Mouse (Mus musculus): ENCODE results near the gene Olfr395. TPM values are rescaled to one million over a fixed set of nuclear protein-coding genes. Genes with fewer than 3 reads are reported as not detected.
"Not testable (repeated sequence)": the region's sequence is repeated elsewhere in the genome, so short reads cannot be mapped to it uniquely, and the experiment has no call there.

Gene Olfr395
- not detected in 2 replicates for polyA plus RNA-seq (2014; fragmentation: Nextera tagmentation; extraction: Ambion mirVana)

- H3K27ac ChIP-seq (ENCODE audit: low read length); H3K36me3 ChIP-seq (ENCODE audit: control insufficient read depth, insufficient read depth, low read length); H3K4me1 ChIP-seq (ENCODE audit: control insufficient read depth, insufficient read depth, low read length); H3K4me2 ChIP-seq (replicated peaks; ENCODE audit: low read depth, low read length); H3K9ac ChIP-seq (replicated peaks; ENCODE audit: low read depth, low read length); H3K27me3 ChIP-seq (ENCODE audit: control insufficient read depth, insufficient read depth, low read length); H3K9me3 ChIP-seq (ENCODE audit: control insufficient read depth, low read depth, low read length); ATAC-seq (ENCODE audit: insufficient number of reproducible peaks, insufficient read depth, low FRiP score, low read depth); H3K4me3 ChIP-seq (ENCODE audit: low read depth, low read length): not testable (repeated sequence)
- WGBS: 78% methylated on average over 4 of the region's 4 CpGs
Measured at GRCm38 (mm10) chr11:73909199-73909598, at the start of gene Olfr395. Gene Olfr395, minus strand, starts transcription at chr11:73909299.

DNA sequence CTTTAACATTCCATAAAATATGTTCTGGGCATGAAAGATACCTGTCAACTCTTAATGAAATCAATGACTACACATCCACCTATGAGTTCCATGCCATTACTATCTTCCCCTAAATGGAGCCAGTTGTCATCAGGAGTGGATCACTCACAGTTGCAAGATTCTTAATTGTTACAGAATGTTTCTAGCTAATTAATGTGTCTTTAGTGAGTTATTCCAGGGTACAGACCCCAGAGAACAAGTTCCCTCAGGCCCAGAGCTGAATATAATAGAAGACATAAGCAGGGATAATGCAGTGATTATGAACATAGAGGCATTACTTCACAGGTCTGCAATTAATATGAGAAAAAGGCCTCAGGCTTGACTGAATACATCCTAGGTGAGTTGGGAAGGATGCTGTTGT, 27.3 kb upstream of the Olfr395 start, which contains the start of gene Olfr23:
Gene Olfr23 (plus strand): TSS at position 301 of the 400 bp plus-strand sequence.
- Histone ChIP-seq H3K27me3 (ENCODE audit: control insufficient read depth, insufficient read depth, low read length) (no peaks in the 10 kb centered on the region), H3K4me1 (ENCODE audit: control insufficient read depth, insufficient read depth, low read length) (no peaks in the 10 kb centered on the region), H3K9ac (replicated peaks; ENCODE audit: low read depth, low read length) (no peak within 1 kb of the TSS), H3K9me3 (ENCODE audit: control insufficient read depth, low read depth, low read length) (no peaks in the 10 kb centered on the region), H3K27ac (ENCODE audit: low read length) (no peak within 1 kb of the TSS), H3K4me3 (ENCODE audit: low read depth, low read length) (no peak within 1 kb of the TSS), H3K4me2 (replicated peaks; ENCODE audit: low read depth, low read length) (no peak within 1 kb of the TSS), H3K36me3 (ENCODE audit: control insufficient read depth, insufficient read depth, low read length) (no peaks in the 10 kb centered on the region)
- no peak for ATAC-seq (ENCODE audit: insufficient number of reproducible peaks, insufficient read depth, low FRiP score, low read depth)

DNA sequence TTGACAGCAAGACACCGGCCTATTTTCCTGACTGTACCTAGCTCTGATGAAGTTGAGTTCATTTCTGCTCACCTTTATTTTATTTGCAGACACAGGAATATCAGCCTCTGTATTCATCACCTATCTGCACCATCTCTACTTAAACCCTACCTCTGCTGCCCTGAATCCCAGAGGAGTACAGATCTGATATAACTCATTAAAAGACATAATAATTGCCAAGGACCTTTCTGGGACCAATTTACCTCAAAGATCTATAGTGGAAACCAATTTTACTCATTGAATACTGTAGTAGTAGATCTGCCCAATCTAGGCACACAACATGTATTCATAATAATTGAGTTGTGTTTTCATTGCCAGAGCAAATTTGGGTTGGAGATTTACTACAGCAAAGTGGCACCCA, 18.4 kb downstream of the Olfr395 start, which contains the start of gene Olfr394:
Gene Olfr394 (minus strand): TSS at position 101 of the 400 bp plus-strand sequence.
- H3K4me2 ChIP-seq (replicated peaks; ENCODE audit: low read depth, low read length): no peak within 1 kb of the TSS
- no peak for ATAC-seq (ENCODE audit: insufficient number of reproducible peaks, insufficient read depth, low FRiP score, low read depth)
- 79% methylated on average over 1 of the region's 1 CpGs for WGBS
- H3K4me3 ChIP-seq (ENCODE audit: low read depth, low read length): no peak within 1 kb of the TSS
- H3K4me1 ChIP-seq (ENCODE audit: control insufficient read depth, insufficient read depth, low read length): no peaks in the 10 kb centered on the region
- no peaks in the 10 kb centered on the region for H3K9me3 ChIP-seq (ENCODE audit: control insufficient read depth, low read depth, low read length)
- no peaks in the 10 kb centered on the region for H3K27me3 ChIP-seq (ENCODE audit: control insufficient read depth, insufficient read depth, low read length)
- no peak within 1 kb of the TSS for H3K27ac ChIP-seq (ENCODE audit: low read length)
- H3K36me3 ChIP-seq (ENCODE audit: control insufficient read depth, insufficient read depth, low read length): no peaks in the 10 kb centered on the region
- H3K9ac ChIP-seq (replicated peaks; ENCODE audit: low read depth, low read length): no peak within 1 kb of the TSS

Other genes starting within 250 kb of the Olfr395 start
- gene Zfp735, start 220.5 kb downstream of the Olfr395 start, polyA plus RNA-seq (2014; fragmentation: Nextera tagmentation; extraction: Ambion mirVana): not detected in 2 replicates
- gene Olfr389, start 128.6 kb downstream of the Olfr395 start, polyA plus RNA-seq (2014; fragmentation: Nextera tagmentation; extraction: Ambion mirVana): not detected in 2 replicates
- gene Olfr390, start 126.3 kb downstream of the Olfr395 start, polyA plus RNA-seq (2014; fragmentation: Nextera tagmentation; extraction: Ambion mirVana): not detected in 2 replicates
- not detected in 2 replicates for gene Olfr391-ps, start 106.2 kb downstream of the Olfr395 start, polyA plus RNA-seq (2014; fragmentation: Nextera tagmentation; extraction: Ambion mirVana)
- gene Olfr392, start 92.2 kb downstream of the Olfr395 start, polyA plus RNA-seq (2014; fragmentation: Nextera tagmentation; extraction: Ambion mirVana): not detected in 2 replicates
- not detected in 2 replicates for gene Olfr393, start 57.8 kb downstream of the Olfr395 start, polyA plus RNA-seq (2014; fragmentation: Nextera tagmentation; extraction: Ambion mirVana)
- gene Olfr394, start 18.5 kb downstream of the Olfr395 start, polyA plus RNA-seq (2014; fragmentation: Nextera tagmentation; extraction: Ambion mirVana): not detected in 2 replicates
- not detected in 2 replicates for gene Olfr23, start 27.4 kb upstream of the Olfr395 start, polyA plus RNA-seq (2014; fragmentation: Nextera tagmentation; extraction: Ambion mirVana)
- gene Olfr397, start 51.5 kb upstream of the Olfr395 start, polyA plus RNA-seq (2014; fragmentation: Nextera tagmentation; extraction: Ambion mirVana): not detected in 2 replicates
- gene Olfr398, start 81.1 kb upstream of the Olfr395 start, polyA plus RNA-seq (2014; fragmentation: Nextera tagmentation; extraction: Ambion mirVana): not detected in 2 replicates
- not detected in 2 replicates for gene Olfr139, start 147.3 kb upstream of the Olfr395 start, polyA plus RNA-seq (2014; fragmentation: Nextera tagmentation; extraction: Ambion mirVana)
- gene Olfr399, start 147.3 kb upstream of the Olfr395 start, polyA plus RNA-seq (2014; fragmentation: Nextera tagmentation; extraction: Ambion mirVana): not detected in 2 replicates
- gene Zfp616, start 160.7 kb upstream of the Olfr395 start, polyA plus RNA-seq (2014; fragmentation: Nextera tagmentation; extraction: Ambion mirVana): not detected in 2 replicates
- gene Olfr401, start 204.4 kb upstream of the Olfr395 start, polyA plus RNA-seq (2014; fragmentation: Nextera tagmentation; extraction: Ambion mirVana): not detected in 2 replicates
- gene Olfr402, start 244.2 kb upstream of the Olfr395 start, polyA plus RNA-seq (2014; fragmentation: Nextera tagmentation; extraction: Ambion mirVana): not detected in 2 replicates